Mouse (Mus musculus) ES-E14 (cell line): ENCODE data around the gene Prex1. TPM values are rescaled to one million over a fixed set of nuclear protein-coding genes. Genes with fewer than 3 reads are reported as not detected.

Experiments
- DNase-seq: peaks from one replicate; pipeline ENCODE4 v3.0.0-alpha.2; 2013; ENCODE audit warnings: low read depth, low spot score
- H3K27ac ChIP-seq: 2 replicates; pipeline ENCODE4 v1.5.1; 2012; ENCODE audit warnings: low read depth, mild to moderate bottlenecking, low read length, moderate library complexity, mixed read lengths; ENCODE audit not compliant: poor library complexity, insufficient read depth, severe bottlenecking
- H3K36me3 ChIP-seq: 2 replicates; pipeline ENCODE4 v1.6.1; 2012; ENCODE audit warnings: mild to moderate bottlenecking, low read length, moderate library complexity, mixed read lengths; ENCODE audit not compliant: control insufficient read depth, poor library complexity, insufficient read depth, severe bottlenecking
- H3K4me1 ChIP-seq, 2 experiments: fragments of 150-350 bp in 1 of 2; sonication (generic) in 1 of 2; 2 replicates each; pipeline ENCODE4 v1.6.1; 2012; ENCODE audit warnings: low read length in 2 of 2, mild to moderate bottlenecking in 1 of 2, mixed read lengths in 1 of 2; ENCODE audit not compliant: control insufficient read depth in 2 of 2, insufficient read depth in 2 of 2, poor library complexity in 1 of 2
- H3K4me3 ChIP-seq, 2 experiments: fragments of 150-350 bp in 1 of 2; sonication (generic) in 1 of 2; 2 replicates each; pipeline ENCODE4 v1.5.1; 2012; ENCODE audit warnings: low read length in 2 of 2, low read depth in 1 of 2, mild to moderate bottlenecking in 1 of 2, mixed read lengths in 1 of 2; ENCODE audit not compliant: insufficient read depth in 1 of 2, poor library complexity in 1 of 2, severe bottlenecking in 1 of 2
- H3K9ac ChIP-seq: 2 replicates; pipeline ENCODE4 v1.6.1; 2012; ENCODE audit warnings: low read depth, mild to moderate bottlenecking, low read length, mixed read lengths; ENCODE audit not compliant: poor library complexity, insufficient read depth, severe bottlenecking
- H3K9me3 ChIP-seq: fragments of 150-350 bp; sonication (generic); 2 replicates; pipeline ENCODE4 v1.6.1; 2012; ENCODE audit warnings: low read depth, mild to moderate bottlenecking, low read length; ENCODE audit not compliant: control insufficient read depth, insufficient read depth
- CHD2 ChIP-seq: IDR thresholded peaks from 2 replicates; pipeline ENCODE4 v1.6.1; 2014; ENCODE audit warnings: mild to moderate bottlenecking, low read depth, low read length, inconsistent platforms
- HCFC1 ChIP-seq: IDR thresholded peaks from 2 replicates; pipeline ENCODE4 v1.6.1; 2012; ENCODE audit warnings: low read length, inconsistent platforms, borderline replicate concordance; ENCODE audit not compliant: insufficient read depth
- MAFK ChIP-seq: IDR thresholded peaks from 2 replicates; pipeline ENCODE4 v1.6.1; 2014; ENCODE audit warnings: mild to moderate bottlenecking, low read depth, low read length, inconsistent platforms; ENCODE audit not compliant: insufficient read depth
- ZC3H11A ChIP-seq: IDR thresholded peaks from 2 replicates; pipeline ENCODE4 v1.6.1; 2012; ENCODE audit warnings: low read depth, mild to moderate bottlenecking, inconsistent platforms, low read length, borderline replicate concordance
- ZNF384 ChIP-seq: IDR thresholded peaks from 2 replicates; pipeline ENCODE4 v1.6.1; 2012; ENCODE audit warnings: low read depth, low read length, inconsistent platforms
- in situ Hi-C, 2 experiments: fragments of 600-800 bp; cut with MboI; formaldehyde crosslinking; loops; one replicate each; pipeline ENCODE4 v1.15.1; 2025; ENCODE audit warnings: low sequenced_read_pairs in 2 of 2, inconsistent platforms in 1 of 2; ENCODE audit not compliant: unreplicated experiment in 2 of 2
- total RNA-seq: library from RNA; depleted of rRNA; stranded (reverse); fragments of 300-350 nt; gene quantifications from 2 replicates; pipeline ENCODE4 v1.2.3, GENCODE M21; 2012

Gene Prex1
- total RNA-seq, 1 experiment = 1.5 TPM

DNA sequence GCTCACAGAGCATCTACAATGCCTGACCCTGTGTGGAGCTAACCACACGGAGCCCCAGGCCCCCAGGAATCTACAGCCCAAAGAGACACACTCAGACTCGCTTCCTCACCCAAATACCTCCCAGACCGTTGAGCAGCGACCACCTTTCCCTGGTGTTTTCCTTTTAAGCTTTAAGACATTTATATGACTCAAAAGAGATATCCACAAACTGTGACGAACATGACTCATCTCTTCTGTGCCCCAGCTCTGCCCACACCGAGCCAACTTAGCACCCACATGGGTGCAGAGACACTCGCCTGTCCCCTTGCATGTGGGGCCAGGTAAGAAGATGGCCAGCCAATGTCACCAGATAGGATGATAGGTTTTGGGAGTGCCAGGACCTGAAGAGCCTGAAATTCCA lies 66.4 kb downstream of the Prex1 start:
- Histone ChIP-seq H3K4me1 (peaks cover 0 to 20% of the 10 kb centered on the region in 2 experiments; a peak in 2 of 4 replicates), H3K9ac (no peak overlapping the region), H3K27ac (no peak overlapping the region), H3K4me3 (no peak overlapping the region), H3K9me3 (no peaks in the 10 kb centered on the region), H3K36me3 (no peaks in the 10 kb centered on the region)
- TF ChIP-seq CHD2 (no peak), HCFC1 (no peak), MAFK (no peak), ZNF384 (no peak), ZC3H11A (no peak)
- DNase-seq = no peak
- in situ Hi-C loops = no loop called here

- in situ Hi-C loops = no loop called here
- DNase-seq = no peak
- H3K9me3 ChIP-seq = no peaks in the 10 kb centered on the region
- peaks cover 0 to 13% of the 10 kb centered on the region in 2 experiments; a peak in 2 of 4 replicates for H3K4me1 ChIP-seq
- no peak overlapping the region for H3K9ac ChIP-seq
- no peak overlapping the region for H3K27ac ChIP-seq
- no peaks in the 10 kb centered on the region for H3K36me3 ChIP-seq
- H3K4me3 ChIP-seq = no peak overlapping the region
- TF ChIP-seq CHD2 (no peak), HCFC1 (no peak), ZNF384 (no peak), MAFK (no peak), ZC3H11A (no peak)
Observed at GRCm38 (mm10) chr2:166646434-166647088, 67.1 kb downstream of the Prex1 start.

- in situ Hi-C loops = no loop called here
Observed at GRCm38 (mm10) chr2:166644816-166645215, 68.8 kb downstream of the Prex1 start.

DNA sequence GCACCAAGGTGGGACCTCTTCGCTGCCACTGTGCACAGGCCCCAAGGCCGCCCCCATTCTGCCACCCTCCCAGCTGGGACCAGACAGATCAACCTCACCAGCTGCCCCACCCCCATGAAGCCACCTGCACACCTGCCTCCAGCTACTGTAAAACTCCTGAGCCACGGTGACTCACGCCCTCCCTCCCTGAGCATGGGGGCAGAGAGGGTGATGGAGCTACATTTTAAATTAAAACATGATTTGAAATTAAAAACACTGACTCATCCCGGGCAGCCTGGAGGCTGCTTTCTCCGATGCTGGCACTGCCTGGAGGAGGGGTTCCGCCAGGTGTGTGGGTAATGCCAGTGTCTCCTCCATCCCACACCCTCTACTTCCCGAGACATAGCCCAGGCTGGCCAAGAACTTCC lies 71.0 kb downstream of the Prex1 start:
- Histone ChIP-seq H3K9ac (no peak overlapping the region), H3K27ac (no peak overlapping the region), H3K9me3 (no peaks in the 10 kb centered on the region), H3K4me1 (peaks cover 0 to 6% of the 10 kb centered on the region in 2 experiments; a peak in 1 of 4 replicates), H3K36me3 (no peaks in the 10 kb centered on the region), H3K4me3 (no peak overlapping the region)
- in situ Hi-C loops = no loop called here
- no peak for TF ChIP-seq CHD2
- TF ChIP-seq ZC3H11A = no peak
- TF ChIP-seq MAFK = no peak
- TF ChIP-seq ZNF384 = no peak
- TF ChIP-seq HCFC1 = no peak
- DNase-seq = no peak

More at GRCm38 (mm10) chr2:166644816-166645215, 68.8 kb downstream of the Prex1 start:
- TF ChIP-seq HCFC1 (no peak), MAFK (no peak), CHD2 (no peak), ZNF384 (no peak), ZC3H11A (no peak)
- H3K4me1 ChIP-seq = peaks cover 0 to 6% of the 10 kb centered on the region in 2 experiments; a peak in 1 of 4 replicates
- no peaks in the 10 kb centered on the region for H3K36me3 ChIP-seq
- H3K9ac ChIP-seq = no peak overlapping the region
- no peak overlapping the region for H3K4me3 ChIP-seq
- H3K27ac ChIP-seq = no peak overlapping the region
- DNase-seq = no peak
- no peaks in the 10 kb centered on the region for H3K9me3 ChIP-seq

- H3K4me3 ChIP-seq = no peak overlapping the region
- H3K36me3 ChIP-seq = no peaks in the 10 kb centered on the region
- no peaks in the 10 kb centered on the region for H3K9me3 ChIP-seq
- in situ Hi-C loops = no loop called here
- no peak for TF ChIP-seq ZNF384
- no peak for TF ChIP-seq ZC3H11A
- no peak for TF ChIP-seq CHD2
- TF ChIP-seq HCFC1 = no peak
- TF ChIP-seq MAFK = no peak
- no peak overlapping the region for H3K27ac ChIP-seq
- H3K9ac ChIP-seq = no peak overlapping the region
- H3K4me1 ChIP-seq = no peaks in the 10 kb centered on the region
- DNase-seq = no peak
Observed at GRCm38 (mm10) chr2:166639750-166640149, 73.9 kb downstream of the Prex1 start.
